Mouse (Mus musculus): ENCODE results near the gene Gm28635.
"Not testable (repeated sequence)": the region's sequence is repeated elsewhere in the genome, so short reads cannot be mapped to it uniquely, and the experiment has no call there.

The Gm28635 gene

DNA sequence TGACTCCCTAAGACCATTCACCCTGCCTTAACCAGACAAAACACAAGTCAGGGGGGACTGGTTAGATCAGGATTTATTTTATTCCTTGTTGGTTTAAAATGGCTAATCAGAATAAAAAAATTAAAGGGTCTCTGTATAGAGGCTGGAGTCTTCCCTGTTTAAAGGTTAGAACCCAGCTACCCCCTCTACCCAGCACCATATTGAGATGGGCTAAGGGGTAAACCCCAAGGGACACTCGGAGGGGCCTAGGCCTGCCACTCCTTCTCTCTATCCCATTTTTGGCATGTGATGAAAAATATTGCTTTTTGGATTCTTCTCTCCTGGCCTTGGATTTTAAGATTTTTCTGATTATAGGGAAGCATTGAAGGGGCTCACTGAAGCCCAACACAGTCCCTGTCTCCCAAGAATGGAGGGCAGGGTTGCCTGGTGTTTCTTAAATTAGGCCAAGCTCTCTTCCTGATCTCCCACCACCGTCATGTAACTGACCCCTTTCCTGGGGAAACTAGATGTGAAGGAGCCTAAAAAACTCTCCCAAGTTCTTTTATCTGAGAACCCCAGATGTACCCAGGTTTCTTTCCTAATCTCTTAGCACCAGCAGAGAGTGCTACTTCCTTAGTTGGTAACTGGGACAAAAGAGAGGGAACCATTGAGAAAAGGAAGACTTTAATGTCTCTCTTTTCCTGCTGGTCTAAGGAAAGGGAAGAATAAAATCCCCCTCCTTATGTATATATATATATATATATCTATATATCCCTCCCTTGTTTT lies 10.4 kb upstream of the Gm28635 start:
- DNase-seq = no peak

DNA sequence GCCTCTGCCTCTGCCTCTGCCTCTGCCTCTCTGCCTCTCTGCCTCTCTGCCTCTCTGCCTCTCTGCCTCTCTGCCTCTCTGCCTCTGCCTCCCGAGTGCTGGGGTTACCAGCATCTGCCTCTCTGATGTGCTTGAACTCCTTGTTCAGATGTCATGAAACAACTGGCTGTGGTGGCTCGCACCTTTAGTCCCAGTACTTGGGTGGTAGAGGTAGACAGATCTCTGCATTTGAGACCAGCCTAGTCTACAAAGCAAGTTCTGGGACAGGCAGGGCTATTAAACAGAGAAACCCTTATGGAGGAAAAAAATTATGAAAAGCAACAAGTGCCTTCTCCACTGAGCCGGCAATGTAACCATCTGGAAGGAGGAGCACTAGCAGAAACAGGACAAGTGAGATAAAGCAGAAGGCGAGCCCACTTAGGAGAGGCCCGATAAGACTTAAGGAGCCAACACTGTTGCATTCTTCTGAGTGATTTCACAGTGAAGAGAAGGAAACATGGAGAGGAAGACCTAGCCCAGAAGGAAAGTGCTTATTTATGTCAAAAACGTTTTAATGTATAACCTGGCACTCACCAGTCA lies 4.9 kb upstream of the Gm28635 start:
- no peak for DNase-seq

DNA sequence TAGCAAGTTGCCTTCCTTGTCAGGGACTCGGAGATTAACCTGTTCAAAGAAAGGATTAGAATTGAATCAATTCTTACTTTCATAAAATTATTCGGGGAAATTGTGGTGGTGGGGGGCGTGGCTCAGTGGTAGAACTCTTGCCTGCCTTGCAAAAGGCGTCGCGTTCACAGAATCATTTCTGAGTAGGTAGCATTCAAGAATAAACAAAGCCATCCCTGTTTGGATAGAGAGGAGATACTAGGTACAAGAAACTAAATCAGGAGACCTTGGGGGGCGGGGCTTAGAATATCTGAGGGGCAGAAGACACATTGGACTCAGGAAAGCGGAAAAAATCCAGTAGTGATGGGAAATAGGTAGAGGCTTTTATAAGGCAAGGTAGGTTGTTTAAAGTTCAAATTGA lies 1.2 kb upstream of the Gm28635 start, which contains the start of gene Tmx2:
TSS of gene Tmx2 (minus strand) at position 125 of the 400 bp plus-strand sequence.
- DNase-seq = no peak

DNA sequence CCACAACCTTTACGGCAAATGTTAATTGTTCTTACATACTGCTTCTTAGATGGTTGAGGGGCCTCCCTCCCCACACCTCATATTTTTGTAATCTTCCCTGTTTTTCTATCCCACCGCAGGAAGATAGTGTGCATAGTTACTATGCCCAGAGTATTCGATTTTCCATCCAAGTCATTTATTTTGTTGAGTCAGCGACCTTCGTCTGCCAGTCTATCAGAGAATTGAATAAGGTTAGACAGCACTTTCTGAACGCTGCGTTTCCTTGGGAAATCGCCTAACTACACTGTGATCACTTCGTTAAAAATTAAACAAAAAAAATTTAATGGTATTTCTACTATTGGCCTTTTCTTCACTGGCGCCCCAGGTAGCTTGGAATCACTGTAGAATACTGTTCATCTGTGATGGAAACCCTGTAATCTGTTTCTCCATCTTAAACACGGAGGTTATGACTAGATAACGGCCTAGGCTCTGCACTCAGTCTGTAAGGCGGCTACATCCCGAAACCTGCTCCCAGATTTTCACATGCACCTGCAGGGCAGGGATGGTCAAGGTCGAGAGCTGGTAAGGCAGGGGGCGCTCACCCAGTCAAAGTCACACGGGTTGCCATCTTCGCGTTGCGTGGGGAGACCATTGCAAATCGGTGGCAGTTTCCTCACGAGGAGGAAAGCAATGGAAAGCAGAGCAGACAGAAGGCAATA lies 422 bp downstream of the Gm28635 start:
- DNase-seq = no peak

DNA sequence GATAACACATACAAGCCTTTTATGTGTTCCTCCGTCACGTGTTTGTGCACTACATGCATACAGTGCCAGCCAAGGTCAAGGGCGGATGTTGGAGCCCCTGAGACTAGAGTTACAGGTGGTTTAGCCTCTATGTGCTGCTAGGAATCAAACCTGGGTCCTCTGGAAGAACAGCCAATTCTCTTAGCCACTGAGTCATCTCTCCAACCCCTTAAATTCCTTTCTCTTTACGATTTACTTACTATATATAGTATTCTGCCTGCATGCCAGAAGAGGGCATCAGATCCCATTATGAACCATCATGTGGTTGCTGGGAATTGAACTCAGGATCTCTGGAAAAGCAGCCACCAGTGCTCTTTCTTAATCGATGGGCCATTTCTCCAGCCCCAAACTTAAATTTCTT lies 6.3 kb downstream of the Gm28635 start:
- DNase-seq = not testable (repeated sequence)

DNA sequence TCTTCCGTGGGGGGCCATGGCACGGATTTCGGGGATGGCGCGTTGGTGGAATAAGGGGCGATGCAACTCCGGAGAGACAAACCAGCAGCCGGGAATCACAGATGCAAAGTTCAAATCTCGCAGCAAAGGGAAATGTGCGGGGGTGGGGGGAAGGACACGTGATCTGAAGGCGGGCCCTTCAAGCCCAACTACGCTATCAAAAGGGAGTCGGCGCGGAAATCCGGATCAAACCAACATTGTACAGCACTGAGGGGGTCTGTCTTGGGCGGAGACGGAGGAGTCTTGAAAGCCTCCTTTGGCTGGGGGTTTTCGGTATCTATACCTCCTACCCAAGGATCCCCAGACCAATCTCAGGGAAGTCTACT lies 7.3 kb downstream of the Gm28635 start, which contains the start of gene Selenoh:
TSS of gene Selenoh (minus strand) at position 202 of the 365 bp plus-strand sequence.
- peak; percentile 82 to 89 for DNase-seq

DNA sequence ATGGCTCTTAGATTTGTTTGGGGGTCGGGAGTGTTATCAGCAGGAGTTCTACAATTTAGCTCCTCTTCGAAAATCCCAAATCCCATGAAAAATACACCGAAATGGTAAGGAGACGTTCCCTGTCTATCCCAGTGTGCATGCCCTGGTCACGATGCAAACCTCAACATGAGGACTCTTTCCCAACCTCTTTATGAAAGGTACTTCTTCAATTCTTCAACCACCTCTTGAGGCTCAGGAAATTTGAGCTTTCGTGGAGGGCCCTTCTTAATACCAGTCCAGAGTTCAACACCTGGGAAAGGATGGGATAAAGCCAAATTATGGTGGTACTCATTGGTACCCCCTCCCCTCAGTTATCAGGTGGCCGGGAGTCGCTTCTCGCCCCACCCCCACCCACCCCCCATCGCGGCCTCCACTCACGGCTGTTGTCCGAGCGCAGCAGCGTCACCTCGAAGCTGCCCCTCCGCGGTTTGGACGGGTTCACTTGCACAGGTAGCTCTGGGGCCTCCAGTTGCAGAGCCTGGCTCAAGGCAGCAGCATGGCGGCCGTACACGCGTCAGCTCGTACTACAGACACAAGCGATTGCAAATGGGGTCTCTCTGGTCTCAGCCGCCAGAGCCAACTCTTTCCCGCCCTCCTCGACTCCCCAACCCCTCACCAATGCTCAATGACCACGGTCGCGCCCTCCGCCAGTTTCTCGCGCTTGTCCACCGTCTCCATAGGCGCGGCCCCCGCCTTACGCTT lies 7.8 kb downstream of the Gm28635 start:
- peak in 1 of 2 experiments; percentile 66 for DNase-seq

DNA sequence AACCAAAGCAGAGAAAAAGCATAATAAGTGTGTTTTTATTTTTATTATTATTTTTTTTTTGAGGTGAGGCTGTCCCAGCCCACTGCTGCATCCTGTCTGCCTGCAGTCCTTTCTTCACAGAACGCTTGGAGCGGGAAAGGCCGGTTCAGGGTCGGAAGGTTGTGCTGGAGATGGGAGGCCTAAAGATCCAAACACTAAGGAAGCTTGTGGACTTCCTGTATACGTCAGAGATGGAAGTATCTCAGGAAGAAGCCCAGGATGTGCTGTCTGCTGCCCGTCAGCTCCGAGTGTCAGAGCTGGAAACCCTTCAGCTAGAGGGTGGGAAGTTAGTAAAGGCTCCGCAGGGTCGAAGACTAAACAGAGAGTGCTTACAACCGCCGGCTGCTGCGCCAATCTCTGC lies 11.8 kb downstream of the Gm28635 start:
- DNase-seq = no peak

DNA sequence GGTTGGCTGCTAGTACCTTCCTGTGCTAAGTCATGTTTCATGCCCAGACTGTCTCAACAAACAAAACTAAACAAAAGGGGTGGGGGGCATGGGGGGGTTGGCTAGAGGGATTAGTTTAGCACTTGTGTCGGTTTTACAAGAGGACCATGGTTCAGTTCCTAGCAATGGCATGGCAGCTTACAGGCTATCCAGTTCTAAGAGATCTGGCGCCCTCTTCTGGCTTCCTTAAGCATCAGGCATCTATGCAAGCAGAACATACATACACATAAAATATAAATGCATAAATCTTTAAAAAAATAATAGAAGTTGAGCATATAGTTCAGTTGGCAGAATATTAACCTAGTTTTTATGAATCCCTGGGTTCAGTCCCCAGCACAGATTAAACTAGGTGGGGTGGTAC lies 15.0 kb downstream of the Gm28635 start:
- DNase-seq = peak in 1 of 2 experiments; percentile 59

DNA sequence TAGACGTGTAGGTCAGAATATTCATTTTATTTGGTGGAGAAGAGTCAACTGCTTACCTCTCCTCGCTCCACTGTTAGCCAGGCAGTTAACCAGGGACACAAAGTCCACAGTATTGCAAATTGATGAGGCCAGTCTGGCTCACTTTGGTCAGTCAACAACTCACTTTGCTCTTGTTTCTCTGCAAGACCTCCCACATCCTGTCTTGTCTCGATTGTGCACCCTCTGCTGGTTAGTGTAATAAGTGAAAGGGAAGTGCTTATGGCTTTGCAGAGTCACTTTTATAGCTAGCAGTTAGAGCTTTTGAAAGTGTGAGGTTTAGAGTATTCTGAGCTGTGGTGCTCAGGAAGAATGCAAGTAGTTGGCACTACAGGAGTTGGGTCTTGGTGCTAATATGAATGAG lies 17.6 kb downstream of the Gm28635 start:
- no peak for DNase-seq

DNA sequence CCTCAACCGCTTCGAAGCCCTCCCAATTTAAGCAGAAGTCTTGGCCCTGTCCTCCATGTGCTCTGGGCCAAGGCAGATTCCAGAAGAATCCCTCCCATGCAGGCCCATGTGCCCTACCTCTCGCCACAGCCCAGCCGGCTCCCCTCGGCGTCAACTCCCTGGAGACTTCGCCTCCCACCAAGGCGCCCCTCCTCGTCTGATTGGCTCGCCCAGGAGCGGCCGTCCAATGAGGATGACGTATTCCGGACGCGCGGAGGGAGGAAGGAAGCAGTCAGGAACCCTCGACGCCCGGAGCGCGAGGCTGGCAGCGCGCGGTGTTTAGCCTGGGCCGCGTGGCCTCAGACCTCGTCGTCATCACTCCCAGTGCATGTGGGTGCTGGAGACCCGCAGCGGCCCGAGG lies 19.0 kb downstream of the Gm28635 start, which contains the start of gene Btbd18:
TSS of gene Btbd18 (plus strand) at position 274 of the 400 bp plus-strand sequence.
- no peak for DNase-seq

DNA sequence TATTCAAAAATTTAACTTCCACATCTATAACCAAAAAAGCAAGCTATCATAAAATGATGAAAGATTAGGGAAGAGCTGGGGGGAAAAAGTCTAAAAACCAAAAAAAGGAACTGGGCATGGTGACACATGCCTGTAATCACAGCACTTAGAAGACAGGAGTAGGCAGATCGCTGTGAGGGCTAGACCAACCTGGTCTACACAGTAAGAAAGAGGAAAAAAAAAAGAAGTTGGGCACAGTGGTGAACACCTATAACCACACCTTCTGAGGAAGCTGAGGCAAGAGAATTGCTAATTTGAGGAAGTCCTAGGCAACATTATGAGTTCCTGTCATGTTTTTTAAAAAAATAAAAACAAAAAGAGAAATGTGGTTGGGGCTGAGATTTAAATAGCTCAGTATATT lies 22.0 kb downstream of the Gm28635 start:
- DNase-seq = no peak

DNA sequence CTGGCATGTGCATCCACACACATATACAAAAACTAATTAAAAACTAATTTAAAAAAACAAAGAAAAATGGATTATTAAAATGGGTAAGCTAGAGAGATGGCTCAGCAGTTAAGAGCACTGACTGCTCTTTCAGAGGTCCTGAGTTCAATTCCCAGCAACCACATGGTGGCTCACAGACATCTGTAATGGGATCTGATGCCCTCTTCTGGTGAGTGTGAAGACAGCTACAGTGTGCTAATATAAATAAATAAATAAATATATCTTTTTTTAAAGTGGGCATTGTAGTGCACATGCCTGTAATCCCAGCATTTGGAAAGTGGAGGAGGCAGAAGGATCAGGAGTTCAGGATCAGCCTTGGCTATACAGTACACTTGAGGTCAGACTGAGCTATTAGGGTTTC lies 24.5 kb downstream of the Gm28635 start:
- DNase-seq = no peak

DNA sequence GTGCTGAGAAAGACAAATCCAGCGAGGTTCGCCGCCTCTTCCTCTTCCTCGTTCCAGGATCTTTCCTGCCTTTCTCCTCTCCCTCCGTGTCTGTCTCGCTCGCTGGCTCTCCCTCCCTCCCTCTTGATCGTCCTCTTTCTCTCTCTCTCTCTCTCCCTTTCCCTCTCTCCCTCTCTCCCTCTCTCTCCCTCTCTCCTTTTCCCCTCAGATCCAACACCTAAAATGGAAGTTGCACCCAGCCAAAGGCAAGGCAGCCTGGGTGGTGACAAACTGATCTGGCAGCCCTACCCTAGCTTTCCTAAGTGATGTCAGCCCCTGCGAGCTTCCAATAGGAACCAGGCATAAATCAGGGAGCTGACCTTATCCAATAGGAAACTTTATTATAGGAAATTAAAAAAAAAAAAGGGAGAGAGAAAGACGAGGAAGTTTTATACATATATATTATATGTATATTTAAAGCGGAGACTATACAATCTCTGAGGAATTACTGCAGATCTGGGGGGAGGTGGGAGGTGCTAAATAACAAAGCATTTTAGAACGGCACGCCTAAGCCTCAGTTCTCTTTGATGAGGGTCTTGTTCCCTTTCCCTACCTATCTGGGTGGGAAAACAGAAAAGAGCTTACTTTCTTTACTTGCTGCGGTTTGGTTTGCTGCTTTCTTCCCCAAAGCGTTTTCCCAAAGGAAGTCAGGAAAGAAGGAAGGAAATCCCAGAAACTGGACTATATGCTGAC lies 27.2 kb downstream of the Gm28635 start, which contains the start of gene Ctnnd1:
TSS of gene Ctnnd1 (minus strand) at position 302 of the 732 bp plus-strand sequence.
- DNase-seq = peak; percentile 84 to 88

DNA sequence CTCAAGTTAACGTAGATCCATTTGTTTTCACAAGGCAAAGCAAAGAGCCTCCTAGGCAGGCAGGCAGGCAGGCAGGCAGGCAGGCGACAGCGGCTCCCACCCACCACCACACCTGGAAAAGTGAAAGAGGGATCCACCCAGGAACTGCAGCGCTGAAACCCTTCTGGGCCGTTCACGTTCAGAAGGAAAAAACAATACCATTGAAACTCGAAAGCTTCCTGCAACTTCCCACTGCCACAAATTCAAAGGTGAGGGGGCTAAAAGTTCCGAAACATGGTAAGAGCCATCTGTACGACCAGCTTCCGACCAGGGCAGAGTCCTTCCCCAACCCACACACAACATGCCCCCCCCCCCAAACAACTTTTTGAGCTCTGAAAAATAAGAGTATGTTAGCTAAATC lies 28.2 kb downstream of the Gm28635 start:
- DNase-seq = peak; percentile 32 to 37

DNA sequence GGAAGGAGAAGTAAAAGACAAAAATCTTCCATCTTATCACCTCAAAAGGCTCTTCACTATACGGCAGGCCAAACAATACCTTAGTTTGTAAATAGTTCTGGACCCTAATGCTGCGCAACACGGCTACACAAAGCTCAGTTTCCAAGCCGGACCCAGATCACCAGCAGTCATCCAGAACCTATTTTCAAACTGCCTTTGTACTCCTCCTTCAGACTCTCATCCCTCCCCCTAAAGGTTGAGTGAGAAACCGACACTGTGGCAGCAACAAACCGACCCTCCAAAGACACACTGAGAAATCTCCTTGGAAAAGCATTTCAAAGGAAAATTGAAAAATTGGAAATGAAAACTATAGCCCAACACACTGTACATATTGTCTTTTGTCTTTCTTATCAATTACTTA lies 29.5 kb downstream of the Gm28635 start:
- DNase-seq = peak in 1 of 2 experiments; percentile 22

DNA sequence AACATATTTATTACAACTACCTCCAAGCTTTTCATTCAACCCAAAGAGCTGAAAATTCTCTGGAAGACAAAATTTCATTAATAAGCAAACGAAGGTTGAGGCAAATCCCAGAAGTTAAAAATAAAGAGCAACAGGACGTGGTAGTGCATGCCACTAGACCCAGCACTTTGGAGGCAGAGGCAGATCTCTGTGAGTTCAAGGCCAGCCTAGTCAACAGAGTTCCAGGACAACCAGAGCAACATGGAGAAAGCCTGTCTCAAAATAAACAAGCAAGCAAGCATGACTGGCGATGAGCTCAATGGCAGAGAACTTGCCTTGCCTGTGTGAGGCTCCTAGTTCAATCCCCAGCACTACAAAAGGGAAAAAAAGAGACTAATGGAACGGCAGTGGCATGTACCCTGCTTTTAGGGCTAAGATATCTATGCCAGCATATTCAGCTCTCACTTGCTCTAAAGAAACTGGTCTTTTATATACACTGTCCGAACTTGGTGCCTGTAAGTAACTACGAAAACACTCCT lies 30.7 kb downstream of the Gm28635 start:
- no peak for DNase-seq

DNA sequence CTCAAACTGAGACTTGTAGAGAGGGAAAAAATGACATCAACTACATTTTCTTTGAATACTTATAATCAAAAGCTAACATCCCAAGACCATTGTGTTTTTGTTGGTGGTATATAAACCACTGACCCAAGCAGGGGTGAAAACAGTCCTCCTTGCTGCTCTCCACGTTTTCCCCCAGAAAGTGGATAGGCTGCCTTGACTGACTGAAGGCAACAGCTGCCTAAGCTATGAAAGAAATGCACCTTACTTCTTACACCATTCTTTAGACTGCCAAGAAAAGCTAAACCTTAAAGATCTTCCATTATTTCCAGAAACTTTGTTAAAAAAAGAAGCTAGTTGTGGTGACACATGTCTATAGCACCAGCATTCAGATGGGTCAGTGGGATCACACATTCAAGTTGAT lies 31.7 kb downstream of the Gm28635 start:
- no peak for DNase-seq

DNA sequence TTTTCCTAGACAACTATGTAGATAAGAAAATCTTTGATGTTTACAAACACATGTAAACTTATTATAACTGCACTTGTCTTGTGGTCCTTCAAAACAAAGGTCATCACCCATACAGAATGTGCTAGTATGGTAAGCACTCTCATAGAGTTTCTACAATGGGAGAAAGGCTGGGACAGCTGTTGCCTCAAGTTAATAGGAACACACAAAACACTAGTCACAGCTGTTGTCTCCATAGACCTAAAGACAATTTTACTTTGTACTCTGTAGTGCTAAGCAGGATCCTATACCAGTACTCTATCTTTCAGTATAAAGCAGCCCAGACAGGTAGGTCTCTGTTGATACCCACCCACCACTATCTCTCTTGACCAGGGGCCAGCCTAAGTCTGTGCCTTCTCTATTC lies 37.0 kb downstream of the Gm28635 start:
- DNase-seq = no peak

DNA sequence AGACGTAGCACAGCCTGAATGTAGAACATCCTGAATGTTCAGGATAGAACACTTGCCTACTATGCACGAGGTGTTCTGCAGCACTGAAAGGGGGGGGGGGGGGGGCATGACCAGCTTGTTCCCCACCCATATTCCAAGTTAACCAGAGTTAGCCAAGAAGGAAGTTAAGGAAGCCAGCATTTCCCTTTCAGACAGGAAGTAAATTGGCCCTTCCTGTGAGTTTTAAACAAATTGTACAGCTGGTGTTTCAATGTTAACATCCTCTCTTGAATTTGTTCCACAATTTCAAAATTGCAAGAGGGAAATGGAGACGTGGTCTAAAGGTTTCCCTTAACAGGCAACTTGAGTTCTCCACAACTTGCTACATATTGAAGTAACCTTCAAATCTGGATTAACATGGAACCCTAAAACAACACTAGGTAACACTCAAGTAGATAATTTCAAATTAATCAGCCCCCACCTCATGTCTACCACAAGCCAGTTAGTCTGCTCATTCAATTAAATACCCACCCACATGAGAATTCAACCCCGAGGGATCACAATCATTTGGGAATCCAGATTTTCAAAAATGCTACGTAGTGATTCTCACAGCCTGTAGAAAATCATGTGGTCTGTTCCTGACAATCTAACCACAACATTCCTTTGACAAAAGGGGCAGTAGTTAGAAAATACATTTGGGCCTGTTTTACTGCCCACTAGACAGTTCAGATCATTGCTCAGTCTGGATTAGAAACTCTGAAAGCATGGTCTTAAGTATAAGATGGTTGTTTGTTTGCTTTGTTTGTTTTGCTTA lies 39.2 kb downstream of the Gm28635 start:
- no peak for DNase-seq

Measured in cerebellum, postnatal 25 days (tissue).